Mouse (Mus musculus): ENCODE measurements around the gene Pax5. TPM values are rescaled to one million over a fixed set of nuclear protein-coding genes. Genes with fewer than 3 reads are reported as not detected.

The Pax5 gene
- total RNA-seq, 1 experiment from 2014 or later: 199 TPM

DNA sequence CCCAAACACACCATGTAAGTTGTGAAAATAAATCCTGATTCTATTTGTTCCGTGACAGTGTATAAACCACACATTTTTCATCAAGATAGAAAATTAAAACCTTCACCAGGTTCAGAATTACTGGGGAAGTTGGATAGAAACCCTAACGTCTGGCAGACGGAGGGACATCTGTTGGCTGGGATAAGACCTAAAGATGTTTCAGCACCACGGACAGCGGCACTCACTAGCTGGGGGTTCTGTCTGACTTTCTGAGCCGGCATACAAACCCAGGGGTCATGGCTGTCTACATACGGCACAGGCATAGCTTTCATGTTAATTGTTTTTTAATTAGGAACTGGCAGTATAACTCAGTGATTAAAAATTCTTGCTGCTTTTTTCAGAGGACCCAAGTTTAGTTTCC, 198.6 kb downstream of the Pax5 start:
- ATAC-seq (ENCODE audit: extremely low read depth, insufficient number of reproducible peaks, low FRiP score, poor library complexity, severe bottlenecking): no peak

DNA sequence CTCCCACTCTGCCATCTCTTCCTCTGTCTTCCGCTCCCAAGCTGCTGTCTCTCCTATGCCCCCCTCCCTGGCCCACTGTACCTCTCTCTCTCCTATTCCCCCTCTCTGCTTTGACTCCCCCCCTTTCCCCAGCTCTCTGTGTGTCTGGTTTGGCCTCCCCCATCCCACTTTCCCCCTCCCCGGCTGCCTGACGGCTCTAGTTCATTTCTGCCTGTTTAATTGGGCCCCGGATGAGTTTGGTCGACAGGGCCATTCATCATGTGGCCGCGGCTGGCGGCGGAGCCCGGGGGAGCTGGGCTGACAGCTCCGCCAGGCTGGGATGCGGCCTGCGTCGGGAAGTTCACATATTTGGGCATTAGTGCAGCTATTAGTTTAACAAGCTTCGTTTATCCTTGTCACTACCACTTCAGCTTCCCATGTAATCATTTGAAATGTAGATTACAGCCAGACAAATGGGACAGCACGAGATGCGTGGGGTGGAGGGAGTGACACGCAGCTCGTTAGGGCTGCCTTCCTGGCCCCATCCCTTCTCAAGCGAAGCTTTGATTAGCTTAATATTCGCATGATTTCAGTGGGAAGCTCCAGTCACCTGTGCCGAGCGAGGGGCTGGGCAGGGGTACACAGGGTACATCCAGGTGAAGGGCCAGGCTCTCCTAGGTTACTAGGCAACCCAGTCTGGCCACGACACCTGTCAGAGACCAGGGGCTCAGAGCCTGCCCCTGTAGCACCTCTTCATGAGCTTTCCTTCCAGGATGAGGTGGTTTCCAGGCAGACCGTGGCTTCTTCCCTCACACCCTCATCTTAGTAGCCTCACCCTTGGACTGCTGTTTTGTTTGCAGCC, 201.7 kb downstream of the Pax5 start:
- ATAC-seq (ENCODE audit: extremely low read depth, insufficient number of reproducible peaks, low FRiP score, poor library complexity, severe bottlenecking): no peak

DNA sequence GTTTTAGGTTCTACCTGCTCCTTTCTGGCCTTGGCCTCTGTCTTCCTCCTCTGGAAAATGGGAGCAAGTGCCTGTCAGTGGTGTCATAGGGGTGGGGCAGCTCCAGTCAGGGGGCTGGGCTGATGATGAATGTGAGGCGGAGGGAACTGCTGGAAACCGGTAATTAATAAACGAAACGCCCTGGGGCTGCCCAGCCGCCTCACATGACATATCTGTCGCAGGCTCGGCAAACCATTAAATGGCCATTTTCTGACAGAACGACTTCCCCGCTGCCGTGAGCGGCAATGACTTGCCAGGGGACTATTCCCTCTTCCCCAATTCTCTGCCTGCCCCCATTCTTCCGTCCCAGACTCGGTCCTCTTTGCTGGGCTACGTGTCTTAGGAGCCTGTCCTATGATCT, 202.4 kb downstream of the Pax5 start:
- no peak for ATAC-seq (ENCODE audit: extremely low read depth, insufficient number of reproducible peaks, low FRiP score, poor library complexity, severe bottlenecking)

DNA sequence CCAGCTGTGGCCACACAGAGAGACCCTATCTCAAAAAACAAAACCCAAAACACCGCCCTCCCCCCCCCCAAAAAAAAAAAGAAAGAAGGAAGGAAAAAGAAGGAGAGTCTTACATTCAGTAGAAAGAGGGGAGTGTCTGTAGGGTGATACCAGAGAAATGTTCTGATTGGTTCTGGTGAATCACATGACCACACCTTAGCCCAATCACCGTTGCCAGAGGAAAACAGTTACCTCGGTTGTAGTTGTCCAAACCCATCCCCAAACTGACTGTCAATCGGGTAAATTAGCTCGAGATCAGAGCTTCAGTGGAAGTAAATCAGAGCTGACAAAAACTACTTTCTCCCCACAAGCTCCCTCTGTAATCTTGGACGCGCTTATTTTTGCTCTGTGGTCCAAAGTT, 205.3 kb downstream of the Pax5 start:
- ATAC-seq (ENCODE audit: extremely low read depth, insufficient number of reproducible peaks, low FRiP score, poor library complexity, severe bottlenecking): no peak

DNA sequence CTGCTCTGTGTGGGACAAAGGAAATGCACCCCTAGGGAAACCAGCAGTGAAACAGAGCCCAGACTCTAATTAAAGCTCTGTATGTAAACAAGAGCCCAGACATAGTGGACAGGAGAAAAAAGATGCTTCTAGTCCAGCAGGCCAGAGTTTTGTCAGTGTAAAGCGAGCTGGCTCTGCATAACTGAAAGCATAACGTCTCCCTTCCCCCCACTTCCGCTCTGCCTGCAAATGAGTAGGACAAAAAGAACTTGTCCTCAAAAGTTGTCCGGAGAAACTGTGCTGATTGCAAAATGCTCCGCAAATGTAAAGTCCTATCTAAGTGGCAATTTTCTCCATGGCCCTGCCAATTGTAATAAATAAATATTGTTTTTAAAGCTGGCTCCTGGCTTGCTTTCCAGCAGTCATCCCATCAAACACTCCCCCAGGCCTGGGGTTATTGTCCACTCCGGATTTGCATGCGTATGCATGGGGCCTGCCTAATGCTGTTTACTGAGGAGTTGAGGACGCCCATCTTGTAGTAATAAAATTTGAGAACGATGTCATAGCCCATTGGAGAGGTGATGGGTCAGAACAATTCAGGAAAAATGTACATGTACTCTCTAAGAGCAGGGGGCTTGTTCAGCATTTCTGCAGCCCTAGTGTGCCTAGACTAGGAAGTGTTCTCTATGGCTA, 208.0 kb downstream of the Pax5 start:
- ATAC-seq (ENCODE audit: extremely low read depth, insufficient number of reproducible peaks, low FRiP score, poor library complexity, severe bottlenecking): no peak

DNA sequence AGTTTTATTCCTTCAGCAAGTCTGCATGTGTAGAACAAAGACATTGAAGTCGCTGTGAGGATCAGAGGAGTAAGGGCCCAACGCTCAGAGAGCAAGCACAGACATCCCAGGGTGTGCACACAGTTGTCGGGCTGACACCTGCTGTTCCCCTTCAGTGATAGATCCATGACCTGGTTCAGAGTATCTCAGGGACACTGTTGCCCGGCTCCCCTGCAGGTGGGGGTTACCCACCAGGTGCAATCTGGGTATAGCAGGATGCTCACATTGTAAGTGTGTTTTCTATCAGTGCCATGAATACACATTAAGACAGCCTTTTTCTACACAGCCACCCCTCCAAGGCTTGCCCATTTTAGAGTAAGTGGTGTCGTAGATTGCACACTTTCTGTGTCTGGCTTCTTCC, 212.1 kb downstream of the Pax5 start:
- no peak for ATAC-seq (ENCODE audit: extremely low read depth, insufficient number of reproducible peaks, low FRiP score, poor library complexity, severe bottlenecking)

DNA sequence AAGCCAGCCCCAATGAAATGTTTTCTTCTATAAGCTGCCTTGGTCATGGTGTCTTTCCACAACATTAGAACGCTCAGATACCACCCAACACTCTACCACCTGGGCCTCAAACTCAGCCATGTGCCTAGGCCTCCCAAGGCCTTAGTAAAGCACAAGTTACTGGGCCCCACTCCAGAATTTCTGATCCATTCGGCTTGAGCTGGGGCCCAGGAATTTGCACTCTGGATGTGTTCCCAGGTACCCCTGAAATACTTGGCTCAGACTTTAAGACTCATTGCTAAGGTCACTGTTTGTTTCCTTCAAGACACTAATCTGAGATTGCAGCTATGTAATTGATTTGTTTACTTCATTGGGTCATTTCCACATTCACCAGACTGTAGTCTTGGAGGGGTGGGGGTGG, 214.5 kb downstream of the Pax5 start:
- no peak for ATAC-seq (ENCODE audit: extremely low read depth, insufficient number of reproducible peaks, low FRiP score, poor library complexity, severe bottlenecking)

DNA sequence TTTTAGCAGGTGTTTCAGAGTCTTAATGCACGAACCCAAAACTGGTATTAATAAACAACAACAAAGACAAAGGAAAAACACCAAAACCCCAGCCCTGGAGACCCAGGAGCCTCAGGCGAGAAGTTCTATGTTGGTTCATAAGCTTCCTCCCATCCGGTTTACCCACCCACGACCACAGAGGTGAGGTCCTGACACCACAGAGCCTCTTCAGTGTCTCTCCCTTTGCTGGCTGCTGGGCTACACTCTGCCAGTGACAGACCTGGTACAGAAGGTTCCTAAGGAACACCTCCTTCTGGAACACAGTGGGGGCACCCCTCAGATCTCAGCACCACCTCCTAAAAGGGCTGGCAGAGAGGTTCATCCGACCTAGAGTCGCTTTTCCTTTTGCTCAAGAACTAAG, 216.5 kb downstream of the Pax5 start:
- no peak for ATAC-seq (ENCODE audit: extremely low read depth, insufficient number of reproducible peaks, low FRiP score, poor library complexity, severe bottlenecking)

DNA sequence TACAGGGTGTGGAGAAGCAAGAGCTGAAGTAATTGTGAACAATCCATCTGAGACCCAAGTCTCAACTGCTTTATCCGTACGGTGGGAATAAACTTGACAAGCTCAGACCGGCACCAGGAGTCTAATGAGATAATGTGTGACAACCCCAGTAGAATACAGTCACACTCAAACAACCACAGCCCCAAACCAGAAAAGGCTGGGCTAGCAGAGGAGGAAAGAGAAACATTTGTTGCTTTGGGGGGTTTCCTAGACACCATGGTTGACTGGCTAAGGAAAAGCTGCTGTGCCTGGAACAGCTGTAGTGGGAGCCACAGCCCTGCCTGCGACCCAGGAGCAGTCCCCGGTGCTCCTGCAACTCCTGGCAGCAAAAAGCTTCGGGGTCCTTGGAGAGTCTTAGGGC, 219.4 kb downstream of the Pax5 start:
- no peak for ATAC-seq (ENCODE audit: extremely low read depth, insufficient number of reproducible peaks, low FRiP score, poor library complexity, severe bottlenecking)

DNA sequence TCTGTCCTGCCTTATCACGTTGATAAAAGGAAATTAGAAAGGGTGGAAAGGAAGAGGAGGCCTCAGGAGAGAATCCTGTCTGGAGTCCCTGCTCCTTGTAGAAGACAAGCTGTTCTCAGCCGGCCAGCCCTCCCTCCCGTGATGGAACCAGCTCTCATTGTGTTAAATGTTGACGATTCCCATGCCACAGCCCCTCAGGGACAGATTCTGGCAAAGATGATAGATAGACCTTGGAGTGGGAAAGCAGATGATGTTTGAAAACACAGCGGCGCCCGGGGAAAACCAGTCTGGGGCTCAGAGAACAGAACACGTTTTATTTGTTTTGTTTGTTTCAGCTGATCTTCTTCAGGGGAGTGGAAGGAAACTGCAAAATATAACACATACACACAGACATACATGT, 221.6 kb downstream of the Pax5 start:
- ATAC-seq (ENCODE audit: extremely low read depth, insufficient number of reproducible peaks, low FRiP score, poor library complexity, severe bottlenecking): no peak

DNA sequence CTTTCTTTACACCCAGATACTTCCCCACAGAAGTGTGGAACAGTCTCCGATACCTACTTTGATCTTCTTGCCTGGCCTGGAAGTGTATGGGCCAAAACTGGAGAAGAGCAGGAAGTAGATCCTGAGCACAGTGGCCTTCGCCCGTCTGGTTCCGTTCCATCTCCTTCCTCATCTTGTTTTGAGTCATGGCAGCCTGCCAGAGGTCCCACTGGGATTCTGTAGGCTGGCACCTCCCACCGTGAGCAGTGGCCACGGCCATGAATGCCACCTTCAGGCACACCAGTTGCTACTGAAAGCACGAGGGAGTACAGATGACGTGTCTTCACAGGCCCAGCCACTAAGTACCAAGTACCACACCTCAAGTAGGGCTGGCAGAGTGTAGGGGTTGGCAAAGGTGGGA, 222.1 kb downstream of the Pax5 start:
- ATAC-seq (ENCODE audit: extremely low read depth, insufficient number of reproducible peaks, low FRiP score, poor library complexity, severe bottlenecking): no peak

DNA sequence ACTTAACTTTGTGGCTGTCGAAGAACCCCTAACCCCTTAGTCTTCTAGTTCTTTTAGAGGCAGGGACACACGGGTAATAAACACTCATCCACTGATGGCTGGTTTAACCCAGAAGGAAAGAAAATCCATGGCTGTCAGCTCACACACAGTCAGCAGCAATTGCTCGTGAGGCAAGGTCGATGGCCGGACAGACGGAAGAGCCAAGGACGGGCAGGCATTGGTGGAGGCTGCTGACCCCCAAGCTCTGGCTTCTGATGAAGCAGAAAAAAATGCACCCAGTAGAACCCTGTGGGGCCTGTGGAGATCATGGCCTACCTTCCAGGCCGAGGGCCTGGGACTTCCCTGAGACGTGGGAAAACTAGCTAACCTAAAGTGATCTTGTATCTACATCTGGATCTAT, 227.4 kb downstream of the Pax5 start:
- no peak for ATAC-seq (ENCODE audit: extremely low read depth, insufficient number of reproducible peaks, low FRiP score, poor library complexity, severe bottlenecking)

DNA sequence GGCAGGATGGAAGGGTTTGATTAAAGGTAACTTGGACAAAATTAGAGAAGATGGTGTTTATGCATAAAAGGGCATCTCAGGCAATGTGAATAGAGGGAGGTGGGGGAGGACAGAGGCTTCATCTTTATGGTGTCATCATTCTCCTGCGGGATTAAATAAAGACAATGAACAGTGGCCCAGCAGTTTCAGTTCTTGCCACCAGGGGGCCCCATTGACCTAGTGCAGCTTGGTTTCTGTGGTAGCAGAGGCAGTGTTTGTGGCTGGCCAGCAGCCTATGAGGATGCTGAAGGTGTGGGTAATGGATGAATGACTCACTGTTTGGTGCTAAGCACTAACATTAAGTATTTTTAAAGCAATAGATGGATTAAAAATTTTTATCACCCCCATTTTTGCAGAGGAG, 230.5 kb downstream of the Pax5 start:
- ATAC-seq (ENCODE audit: extremely low read depth, insufficient number of reproducible peaks, low FRiP score, poor library complexity, severe bottlenecking): no peak

Other genes with a start within 250 kb of the Pax5 start
- gene Zcchc7, start 45.4 kb upstream of the Pax5 start, total RNA-seq (2017): 224 and 249 TPM in 2 replicates

Measured in neutrophil, adult 5-6 weeks (primary cell).